Mouse (Mus musculus): ENCODE data around the gene Prlhr. TPM values are rescaled to one million over a fixed set of nuclear protein-coding genes. Genes with fewer than 3 reads are reported as not detected.

The Prlhr gene
- not detected in 2 replicates for polyA plus RNA-seq (2014; fragmentation: Nextera tagmentation; extraction: Ambion mirVana)

DNA sequence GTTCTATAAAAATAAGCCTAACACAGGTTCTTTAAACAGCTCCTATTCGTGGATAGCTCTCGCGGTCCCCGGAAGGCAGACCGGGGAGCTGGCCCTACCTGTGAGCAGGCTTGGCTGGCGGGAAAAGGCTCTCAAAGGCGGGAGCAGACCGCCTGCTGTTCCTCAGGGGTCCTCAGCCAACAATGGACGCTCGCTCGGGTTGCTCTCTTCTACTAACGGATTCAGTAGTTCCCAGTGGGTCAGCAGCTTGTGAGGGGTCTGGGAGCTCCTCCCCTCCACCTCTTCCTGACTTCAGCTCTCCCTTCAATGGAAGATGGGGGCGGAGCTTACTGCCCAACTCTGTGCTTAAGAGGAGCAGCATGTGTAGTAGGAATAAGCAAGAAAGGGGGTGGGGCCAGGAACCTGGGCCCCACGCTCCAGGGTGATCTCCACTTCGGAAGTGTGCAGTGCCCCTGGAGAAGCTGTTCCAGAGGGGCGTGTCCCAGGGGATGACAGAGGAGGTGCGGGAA is at the start of gene Prlhr:
TSS of gene Prlhr (minus strand) at position 51 of the 509 bp plus-strand sequence.
- peak within 1 kb of the TSS; percentile 41 for H3K4me2 ChIP-seq (ENCODE audit: low read depth, severe bottlenecking)
- no peaks in the 10 kb centered on the region for H3K36me3 ChIP-seq (ENCODE audit: control insufficient read depth, insufficient read depth, low read length)
- no peak within 1 kb of the TSS for H3K9ac ChIP-seq (ENCODE audit: low read length)
- peaks cover 26% of the 10 kb centered on the region for H3K27me3 ChIP-seq (ENCODE audit: control insufficient read depth, insufficient read depth, low read length)
- 0 out of 2 replicates have a peak, but pooled peaks cover 5% of the 10 kb centered on the region for H3K4me1 ChIP-seq (ENCODE audit: control insufficient read depth, insufficient read depth, low read length)
- ATAC-seq (ENCODE audit: insufficient number of reproducible peaks, low FRiP score, low TSS enrichment, low read depth) (no peak), DNase-seq (ENCODE audit: low spot score) (no peak)
- no peaks in the 10 kb centered on the region for H3K9me3 ChIP-seq (ENCODE audit: control insufficient read depth, low read length)
- no peak within 1 kb of the TSS for H3K27ac ChIP-seq (replicated peaks; ENCODE audit: low read depth, low read length)
- WGBS, result 7% methylated on average over 17 of the region's 17 CpGs
- H3K4me3 ChIP-seq (ENCODE audit: low read depth, low read length), result peak within 1 kb of the TSS; percentile 20; the same call in 1 of the 2 replicates

DNA sequence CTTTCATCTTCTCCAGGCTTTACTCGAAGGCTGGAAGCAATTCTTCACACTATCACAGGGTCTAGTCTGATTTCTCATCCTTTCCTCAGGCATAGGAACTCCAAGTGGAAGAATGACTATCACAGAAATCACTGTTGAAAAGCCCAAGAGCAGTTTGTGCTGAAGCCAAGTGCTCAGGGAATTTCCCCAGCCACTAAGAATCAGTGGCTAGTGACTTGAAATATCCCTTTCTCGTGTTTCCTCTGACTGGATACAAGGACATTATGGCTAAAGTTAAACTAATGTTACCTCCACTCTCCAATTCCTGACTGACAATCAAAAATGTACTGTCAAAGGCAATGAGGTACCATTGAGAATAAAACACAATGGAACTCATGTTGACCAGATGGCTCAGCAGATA is 47.0 kb upstream of the Prlhr start:
- no peak overlapping the region for H3K4me3 ChIP-seq (ENCODE audit: low read depth, low read length)
- no peaks in the 10 kb centered on the region for H3K36me3 ChIP-seq (ENCODE audit: control insufficient read depth, insufficient read depth, low read length)
- DNase-seq (ENCODE audit: low spot score), result no peak
- H3K4me2 ChIP-seq (ENCODE audit: low read depth, severe bottlenecking), result no peak overlapping the region
- H3K27ac ChIP-seq (replicated peaks; ENCODE audit: low read depth, low read length), result no peak overlapping the region
- H3K9me3 ChIP-seq (ENCODE audit: control insufficient read depth, low read length), result no peaks in the 10 kb centered on the region
- H3K4me1 ChIP-seq (ENCODE audit: control insufficient read depth, insufficient read depth, low read length), result no peaks in the 10 kb centered on the region
- ATAC-seq (ENCODE audit: insufficient number of reproducible peaks, low FRiP score, low TSS enrichment, low read depth), result no peak
- H3K9ac ChIP-seq (ENCODE audit: low read length), result no peak overlapping the region
- WGBS, result 74% methylated on average over 2 of the region's 2 CpGs
- no peaks in the 10 kb centered on the region for H3K27me3 ChIP-seq (ENCODE audit: control insufficient read depth, insufficient read depth, low read length)

DNA sequence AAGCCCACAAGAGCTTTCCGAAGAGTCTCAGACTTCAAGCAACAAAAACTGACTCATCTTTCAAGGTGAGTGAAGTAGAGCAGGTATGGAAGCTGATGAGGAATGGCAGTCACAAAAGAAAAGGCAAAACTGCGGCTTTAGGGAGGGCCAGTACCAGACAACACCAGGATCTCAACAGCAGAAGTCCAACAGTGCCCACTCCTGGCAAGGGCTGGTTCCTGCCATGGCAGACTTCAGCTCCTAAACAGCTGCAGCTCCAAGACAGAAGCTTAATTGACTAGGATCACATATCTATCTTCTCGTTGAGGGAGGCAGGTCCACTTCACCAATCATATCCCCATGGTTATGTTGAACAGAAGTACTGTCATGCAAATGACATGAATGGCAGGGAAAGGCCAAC is 45.3 kb upstream of the Prlhr start:
- no peak overlapping the region for H3K27ac ChIP-seq (replicated peaks; ENCODE audit: low read depth, low read length)
- no peaks in the 10 kb centered on the region for H3K4me1 ChIP-seq (ENCODE audit: control insufficient read depth, insufficient read depth, low read length)
- no peak overlapping the region for H3K9ac ChIP-seq (ENCODE audit: low read length)
- H3K4me2 ChIP-seq (ENCODE audit: low read depth, severe bottlenecking), result no peak overlapping the region
- DNase-seq (ENCODE audit: low spot score) (no peak), ATAC-seq (ENCODE audit: insufficient number of reproducible peaks, low FRiP score, low TSS enrichment, low read depth) (no peak)
- 66% methylated on average over 3 of the region's 3 CpGs for WGBS
- no peaks in the 10 kb centered on the region for H3K27me3 ChIP-seq (ENCODE audit: control insufficient read depth, insufficient read depth, low read length)
- no peak overlapping the region for H3K4me3 ChIP-seq (ENCODE audit: low read depth, low read length)
- H3K9me3 ChIP-seq (ENCODE audit: control insufficient read depth, low read length), result no peaks in the 10 kb centered on the region
- no peaks in the 10 kb centered on the region for H3K36me3 ChIP-seq (ENCODE audit: control insufficient read depth, insufficient read depth, low read length)

DNA sequence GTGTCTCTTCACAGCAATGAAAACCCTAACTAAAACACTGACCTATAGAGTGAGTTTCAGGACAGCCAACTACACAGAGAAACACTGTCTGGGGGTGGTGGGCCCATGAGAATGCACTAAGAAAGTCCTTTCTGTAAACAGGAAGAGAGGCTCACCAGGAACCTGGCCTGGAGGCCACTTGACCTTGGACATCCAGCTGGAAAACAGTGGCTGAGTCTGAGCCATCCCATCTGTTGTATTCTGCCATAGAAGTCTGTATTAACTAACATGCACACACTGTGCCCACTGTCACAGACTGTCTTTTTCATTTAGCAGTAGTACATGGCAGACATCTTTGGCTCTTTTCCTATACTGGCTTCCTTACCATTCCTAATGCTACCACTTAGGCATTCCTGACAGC is 32.1 kb upstream of the Prlhr start:
- no peaks in the 10 kb centered on the region for H3K4me1 ChIP-seq (ENCODE audit: control insufficient read depth, insufficient read depth, low read length)
- no peaks in the 10 kb centered on the region for H3K27me3 ChIP-seq (ENCODE audit: control insufficient read depth, insufficient read depth, low read length)
- DNase-seq (ENCODE audit: low spot score), result no peak
- H3K9ac ChIP-seq (ENCODE audit: low read length), result no peak overlapping the region
- no peak overlapping the region for H3K4me3 ChIP-seq (ENCODE audit: low read depth, low read length)
- no peak for ATAC-seq (ENCODE audit: insufficient number of reproducible peaks, low FRiP score, low TSS enrichment, low read depth)
- no peaks in the 10 kb centered on the region for H3K9me3 ChIP-seq (ENCODE audit: control insufficient read depth, low read length)
- H3K36me3 ChIP-seq (ENCODE audit: control insufficient read depth, insufficient read depth, low read length), result no peaks in the 10 kb centered on the region
- H3K4me2 ChIP-seq (ENCODE audit: low read depth, severe bottlenecking), result no peak overlapping the region
- H3K27ac ChIP-seq (replicated peaks; ENCODE audit: low read depth, low read length), result no peak overlapping the region

DNA sequence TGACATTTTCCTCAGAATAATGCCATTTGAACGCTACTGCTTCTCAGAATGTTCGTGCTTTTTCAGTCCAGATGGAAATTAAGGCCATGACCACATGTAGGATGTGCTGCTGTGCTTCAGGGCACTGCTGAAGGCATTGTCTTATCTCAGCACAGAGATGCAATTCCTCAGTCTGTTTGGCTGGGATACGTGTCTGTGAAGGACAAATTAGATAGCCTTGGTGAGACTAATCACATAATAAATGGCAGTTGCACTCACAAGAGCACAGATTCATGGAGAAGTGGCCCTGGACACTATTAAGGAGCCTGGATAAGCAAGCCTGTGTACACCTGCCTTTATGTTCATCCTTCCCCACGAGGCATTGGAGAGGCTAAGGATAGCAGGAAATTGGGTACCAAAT is 29.1 kb upstream of the Prlhr start:
- Histone ChIP-seq H3K9me3 (ENCODE audit: control insufficient read depth, low read length) (no peaks in the 10 kb centered on the region), H3K4me2 (ENCODE audit: low read depth, severe bottlenecking) (no peak overlapping the region), H3K4me3 (ENCODE audit: low read depth, low read length) (no peak overlapping the region), H3K36me3 (ENCODE audit: control insufficient read depth, insufficient read depth, low read length) (no peaks in the 10 kb centered on the region), H3K9ac (ENCODE audit: low read length) (no peak overlapping the region), H3K27ac (replicated peaks; ENCODE audit: low read depth, low read length) (no peak overlapping the region), H3K4me1 (ENCODE audit: control insufficient read depth, insufficient read depth, low read length) (no peaks in the 10 kb centered on the region), H3K27me3 (ENCODE audit: control insufficient read depth, insufficient read depth, low read length) (no peaks in the 10 kb centered on the region)
- ATAC-seq (ENCODE audit: insufficient number of reproducible peaks, low FRiP score, low TSS enrichment, low read depth), result no peak
- WGBS, result 72% methylated on average over 4 of the region's 4 CpGs
- DNase-seq (ENCODE audit: low spot score), result no peak

DNA sequence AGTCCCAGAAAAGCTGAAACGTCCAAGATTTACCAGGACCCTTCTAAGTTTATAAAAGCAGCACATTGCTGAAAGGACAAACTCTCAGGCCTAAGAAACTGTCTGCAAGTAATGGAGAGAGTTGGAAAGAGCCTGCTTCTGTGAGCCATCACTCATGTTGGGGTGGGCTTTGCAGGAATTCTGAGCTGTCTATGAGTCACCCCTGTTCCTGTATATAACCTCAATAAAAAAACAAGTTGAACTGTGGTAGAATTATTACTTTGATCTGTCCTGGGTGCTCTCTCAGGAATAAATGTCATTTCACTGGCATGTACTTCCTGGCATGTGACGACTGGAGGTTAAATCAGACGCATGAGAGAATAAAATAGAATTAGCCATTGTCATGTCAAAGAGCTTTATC is 27.7 kb upstream of the Prlhr start:
- Histone ChIP-seq H3K9me3 (ENCODE audit: control insufficient read depth, low read length) (no peaks in the 10 kb centered on the region), H3K36me3 (ENCODE audit: control insufficient read depth, insufficient read depth, low read length) (no peaks in the 10 kb centered on the region), H3K27ac (replicated peaks; ENCODE audit: low read depth, low read length) (no peak overlapping the region), H3K4me3 (ENCODE audit: low read depth, low read length) (no peak overlapping the region), H3K27me3 (ENCODE audit: control insufficient read depth, insufficient read depth, low read length) (no peaks in the 10 kb centered on the region), H3K4me2 (ENCODE audit: low read depth, severe bottlenecking) (no peak overlapping the region), H3K9ac (ENCODE audit: low read length) (no peak overlapping the region), H3K4me1 (ENCODE audit: control insufficient read depth, insufficient read depth, low read length) (no peaks in the 10 kb centered on the region)
- 62% methylated on average over 3 of the region's 3 CpGs for WGBS
- ATAC-seq (ENCODE audit: insufficient number of reproducible peaks, low FRiP score, low TSS enrichment, low read depth) (no peak), DNase-seq (ENCODE audit: low spot score) (no peak)

DNA sequence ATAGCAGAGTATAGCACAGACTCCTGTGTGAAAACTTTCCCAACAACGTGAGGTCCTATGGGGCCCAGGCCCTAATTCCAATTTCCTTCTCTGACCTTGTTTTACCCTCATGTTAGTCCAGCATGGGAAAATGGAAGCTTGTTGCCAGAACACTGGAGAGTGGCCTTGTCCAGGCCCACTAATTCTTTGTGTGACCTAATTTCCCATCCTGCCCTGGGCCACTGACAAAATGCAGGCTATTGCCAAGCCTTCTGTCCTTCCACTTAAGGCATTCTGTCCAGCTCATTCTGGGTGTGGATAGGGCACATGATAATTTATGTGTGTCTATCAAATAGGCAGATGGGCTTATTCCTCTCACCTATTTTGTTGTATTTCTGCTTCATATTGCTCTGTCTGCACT is 21.5 kb upstream of the Prlhr start:
- H3K36me3 ChIP-seq (ENCODE audit: control insufficient read depth, insufficient read depth, low read length), result no peaks in the 10 kb centered on the region
- no peak overlapping the region for H3K4me2 ChIP-seq (ENCODE audit: low read depth, severe bottlenecking)
- no peak overlapping the region for H3K9ac ChIP-seq (ENCODE audit: low read length)
- 76% methylated on average over 1 of the region's 1 CpGs for WGBS
- no peaks in the 10 kb centered on the region for H3K4me1 ChIP-seq (ENCODE audit: control insufficient read depth, insufficient read depth, low read length)
- no peak for DNase-seq (ENCODE audit: low spot score)
- H3K27ac ChIP-seq (replicated peaks; ENCODE audit: low read depth, low read length), result no peak overlapping the region
- no peak for ATAC-seq (ENCODE audit: insufficient number of reproducible peaks, low FRiP score, low TSS enrichment, low read depth)
- H3K9me3 ChIP-seq (ENCODE audit: control insufficient read depth, low read length), result no peaks in the 10 kb centered on the region
- no peaks in the 10 kb centered on the region for H3K27me3 ChIP-seq (ENCODE audit: control insufficient read depth, insufficient read depth, low read length)
- H3K4me3 ChIP-seq (ENCODE audit: low read depth, low read length), result no peak overlapping the region

DNA sequence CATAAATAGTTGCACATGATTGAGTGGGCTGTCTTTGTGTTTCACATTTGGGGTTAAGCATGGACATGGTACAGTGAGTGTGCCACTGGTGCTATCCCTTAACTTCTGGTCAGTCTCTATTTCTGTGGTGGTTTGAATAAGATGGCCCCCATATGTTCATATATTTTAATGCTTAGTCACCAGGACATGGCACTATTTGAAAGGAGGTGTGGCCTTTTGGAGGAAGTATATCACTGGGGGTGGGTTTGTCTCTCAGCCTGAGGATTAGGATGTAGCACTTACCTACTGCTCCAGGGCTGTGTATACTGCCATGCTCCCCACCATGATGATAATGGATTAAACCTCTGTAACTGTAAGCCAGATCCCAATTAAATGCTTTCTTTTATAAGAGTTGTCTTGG is 17.2 kb upstream of the Prlhr start:
- DNase-seq (ENCODE audit: low spot score) (no peak), ATAC-seq (ENCODE audit: insufficient number of reproducible peaks, low FRiP score, low TSS enrichment, low read depth) (no peak)
- Histone ChIP-seq H3K27ac (replicated peaks; ENCODE audit: low read depth, low read length) (no peak overlapping the region), H3K4me2 (ENCODE audit: low read depth, severe bottlenecking) (no peak overlapping the region), H3K4me1 (ENCODE audit: control insufficient read depth, insufficient read depth, low read length) (no peaks in the 10 kb centered on the region), H3K36me3 (ENCODE audit: control insufficient read depth, insufficient read depth, low read length) (no peaks in the 10 kb centered on the region), H3K27me3 (ENCODE audit: control insufficient read depth, insufficient read depth, low read length) (no peaks in the 10 kb centered on the region), H3K9me3 (ENCODE audit: control insufficient read depth, low read length) (no peaks in the 10 kb centered on the region), H3K9ac (ENCODE audit: low read length) (no peak overlapping the region), H3K4me3 (ENCODE audit: low read depth, low read length) (no peak overlapping the region)

DNA sequence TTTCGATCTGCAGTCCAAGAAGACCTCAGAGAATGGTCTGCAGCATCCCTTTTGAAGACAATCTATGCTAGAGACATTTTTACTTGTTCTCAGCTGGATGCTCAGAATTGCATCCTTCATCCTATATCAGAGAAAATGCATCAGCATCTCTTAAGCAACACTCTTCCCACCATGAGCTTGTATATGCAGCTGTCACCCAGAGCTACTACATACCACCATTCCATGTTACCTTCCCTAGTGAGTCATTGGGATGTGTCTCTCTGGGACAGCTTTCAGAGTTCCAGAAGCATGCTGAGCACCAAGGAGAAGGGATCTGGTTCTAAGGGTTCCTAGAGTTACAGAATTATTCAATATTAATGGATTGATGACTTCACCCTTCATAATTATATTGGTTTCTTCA is 10.8 kb upstream of the Prlhr start:
- Histone ChIP-seq H3K9ac (ENCODE audit: low read length) (no peak overlapping the region), H3K4me3 (ENCODE audit: low read depth, low read length) (no peak overlapping the region), H3K36me3 (ENCODE audit: control insufficient read depth, insufficient read depth, low read length) (no peaks in the 10 kb centered on the region), H3K4me2 (ENCODE audit: low read depth, severe bottlenecking) (no peak overlapping the region), H3K9me3 (ENCODE audit: control insufficient read depth, low read length) (no peaks in the 10 kb centered on the region), H3K4me1 (ENCODE audit: control insufficient read depth, insufficient read depth, low read length) (no peaks in the 10 kb centered on the region), H3K27ac (replicated peaks; ENCODE audit: low read depth, low read length) (no peak overlapping the region), H3K27me3 (ENCODE audit: control insufficient read depth, insufficient read depth, low read length) (no peaks in the 10 kb centered on the region)
- 52% methylated on average over 1 of the region's 1 CpGs for WGBS
- DNase-seq (ENCODE audit: low spot score) (no peak), ATAC-seq (ENCODE audit: insufficient number of reproducible peaks, low FRiP score, low TSS enrichment, low read depth) (no peak)

Data from limb, embryonic 11.5 days (tissue).